Mouse (Mus musculus): ENCODE measurements around the gene Thy1. TPM values are rescaled to one million over a fixed set of nuclear protein-coding genes. Genes with fewer than 3 reads are reported as not detected.

Gene Thy1
- polyA plus RNA-seq, 1 experiment = 36.1 TPM

DNA sequence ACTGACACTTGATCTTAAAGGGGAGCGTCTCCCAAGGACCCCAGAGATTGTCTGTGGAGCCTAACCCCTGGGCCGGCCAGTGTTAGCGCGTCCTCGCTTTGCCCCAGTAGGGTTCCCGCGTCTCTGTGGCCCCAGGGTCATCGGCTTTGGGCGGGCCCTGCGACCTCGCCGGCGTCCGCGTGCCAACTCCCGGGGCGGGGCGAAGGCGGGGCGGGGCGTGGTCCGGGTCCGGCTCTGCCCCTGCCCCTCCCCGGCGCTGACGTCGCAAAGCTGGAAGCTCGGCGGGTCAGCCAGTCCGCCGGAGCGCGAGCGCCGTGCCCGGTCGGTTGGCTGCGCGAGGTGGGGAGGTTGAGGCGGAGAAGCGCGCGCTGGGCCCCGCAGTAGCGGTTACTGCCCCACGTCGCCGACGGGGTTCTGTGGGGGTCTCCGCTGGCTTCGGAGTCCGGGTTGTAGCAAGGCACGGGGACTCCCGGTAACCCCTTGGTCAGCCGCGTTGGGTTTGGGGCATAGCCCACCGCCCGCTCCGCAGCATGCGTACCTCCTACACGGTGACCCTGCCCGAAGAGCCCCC, 41.6 kb downstream of the Thy1 start:
- peak; percentile 49; the same call in 1 of the 2 replicates for TF ChIP-seq POLR2A (IDR thresholded peaks at IDR 0.05; ENCODE audit: borderline replicate concordance, control insufficient read depth, low read depth, low read length)
- TF ChIP-seq CTCF (IDR thresholded peaks at IDR 0.05; ENCODE audit: control insufficient read depth, insufficient read depth, low read length) = no peak
- peak overlapping the region; percentile 57 for H3K4me3 ChIP-seq (replicated peaks; ENCODE audit: control insufficient read depth, low read depth, low read length)
- peaks cover 14% of the 10 kb centered on the region for H3K4me1 ChIP-seq (ENCODE audit: control insufficient read depth, insufficient read depth, low read length)
- no peak overlapping the region for H3K27ac ChIP-seq (ENCODE audit: control insufficient read depth, insufficient read depth, low read depth, low read length, poor library complexity)
- under 1% methylated on average over 62 of the region's 62 CpGs for WGBS

DNA sequence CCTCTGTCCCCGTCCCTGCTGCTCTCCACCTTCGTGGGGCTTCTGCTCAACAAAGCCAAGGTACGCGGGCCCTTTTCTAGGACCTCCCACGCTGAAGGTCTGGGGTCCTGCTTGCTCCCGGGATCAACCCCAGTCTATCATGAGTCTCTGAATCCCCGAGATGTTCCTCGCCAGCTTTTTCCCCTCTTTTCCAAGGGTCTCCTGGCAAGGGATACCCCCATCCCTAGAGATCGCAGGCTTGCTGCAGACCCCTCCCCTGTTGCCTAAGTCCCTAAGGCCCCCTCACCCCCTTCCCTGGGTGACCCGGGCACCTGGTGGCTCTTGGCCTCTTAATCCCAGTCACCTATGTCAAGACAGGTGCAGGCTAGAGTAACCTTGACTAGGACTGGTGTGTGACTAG, 42.1 kb downstream of the Thy1 start:
- H3K4me3 ChIP-seq (replicated peaks; ENCODE audit: control insufficient read depth, low read depth, low read length) = peak overlapping the region; percentile 57
- WGBS = 18% methylated on average over 10 of the region's 10 CpGs
- no peak for TF ChIP-seq CTCF (IDR thresholded peaks at IDR 0.05; ENCODE audit: control insufficient read depth, insufficient read depth, low read length)
- TF ChIP-seq POLR2A (IDR thresholded peaks at IDR 0.05; ENCODE audit: borderline replicate concordance, control insufficient read depth, low read depth, low read length) = no peak
- H3K27ac ChIP-seq (ENCODE audit: control insufficient read depth, insufficient read depth, low read depth, low read length, poor library complexity) = no peak overlapping the region
- H3K4me1 ChIP-seq (ENCODE audit: control insufficient read depth, insufficient read depth, low read length) = peaks cover 14% of the 10 kb centered on the region

DNA sequence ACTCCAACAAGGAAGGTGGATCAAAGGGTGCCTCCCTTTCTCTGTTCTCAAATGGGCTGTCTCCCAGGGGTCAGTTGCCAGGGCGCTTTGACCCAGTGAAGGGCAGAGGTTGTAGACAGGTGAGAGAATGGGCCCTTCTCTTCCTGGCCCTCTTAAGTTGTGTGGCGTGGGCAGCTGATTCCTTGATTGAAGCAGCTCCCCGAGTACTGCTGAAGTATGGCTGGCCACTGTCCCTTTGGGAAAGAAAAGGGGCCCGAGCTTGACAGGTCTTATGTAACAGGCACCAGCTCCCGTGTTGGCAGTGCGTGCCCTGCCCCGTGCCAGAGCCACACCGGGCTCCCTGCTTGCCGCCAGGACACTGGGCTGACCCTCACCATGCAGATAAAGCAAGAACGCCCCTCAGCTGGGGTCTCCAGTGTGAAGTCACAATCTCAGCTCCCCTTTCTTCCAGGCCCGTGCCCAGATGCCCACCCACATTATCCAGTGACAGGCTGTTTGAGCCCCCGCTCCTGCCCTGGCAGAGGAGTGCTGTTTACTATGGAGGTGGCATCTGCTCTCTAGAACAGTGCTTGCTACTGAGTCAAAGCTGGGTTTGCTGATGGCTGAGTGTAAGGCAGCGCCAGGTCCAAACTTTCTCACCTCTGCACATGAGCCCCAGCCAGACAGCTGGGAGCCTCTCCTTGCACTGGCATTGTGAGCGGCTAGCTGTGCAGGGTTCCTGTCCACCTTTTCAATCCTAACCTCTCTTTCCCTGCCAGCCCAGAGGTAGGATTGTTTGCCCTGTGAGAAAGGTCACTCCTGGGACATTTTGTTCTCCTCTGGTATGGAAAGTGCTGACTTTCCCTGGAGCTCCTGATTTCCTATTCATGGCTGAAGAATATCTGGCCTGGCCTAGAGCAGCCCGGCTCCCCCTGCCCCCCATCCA, 42.8 kb downstream of the Thy1 start:
- Histone ChIP-seq H3K27ac (ENCODE audit: control insufficient read depth, insufficient read depth, low read depth, low read length, poor library complexity) (no peak overlapping the region), H3K4me3 (replicated peaks; ENCODE audit: control insufficient read depth, low read depth, low read length) (no peak overlapping the region), H3K4me1 (ENCODE audit: control insufficient read depth, insufficient read depth, low read length) (peaks cover 13% of the 10 kb centered on the region)
- no peak for TF ChIP-seq POLR2A (IDR thresholded peaks at IDR 0.05; ENCODE audit: borderline replicate concordance, control insufficient read depth, low read depth, low read length)
- TF ChIP-seq CTCF (IDR thresholded peaks at IDR 0.05; ENCODE audit: control insufficient read depth, insufficient read depth, low read length) = no peak
- 71% methylated on average over 15 of the region's 15 CpGs for WGBS

DNA sequence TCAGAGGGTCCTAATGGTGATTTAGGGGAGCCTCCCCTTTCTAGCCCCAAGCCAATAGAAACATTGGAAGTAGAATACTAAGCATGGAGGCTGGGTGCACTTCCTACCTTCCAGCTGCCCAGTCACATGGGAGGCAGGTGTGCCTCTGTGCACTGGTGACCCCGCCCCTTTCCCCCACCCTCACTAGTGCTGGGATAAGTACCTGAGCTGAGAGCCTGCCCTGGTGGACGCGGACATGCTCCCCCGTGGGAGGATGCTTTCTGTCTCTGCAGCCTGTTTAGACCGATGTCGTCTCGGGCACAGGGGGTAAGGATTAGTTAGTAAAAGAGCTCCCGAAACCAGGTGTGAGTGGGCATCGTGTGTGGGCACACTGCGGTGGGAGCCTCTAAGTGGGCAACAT, 43.8 kb downstream of the Thy1 start:
- 79% methylated on average over 10 of the region's 10 CpGs for WGBS
- no peak overlapping the region for H3K4me3 ChIP-seq (replicated peaks; ENCODE audit: control insufficient read depth, low read depth, low read length)
- H3K4me1 ChIP-seq (ENCODE audit: control insufficient read depth, insufficient read depth, low read length) = peaks cover 11% of the 10 kb centered on the region
- H3K27ac ChIP-seq (ENCODE audit: control insufficient read depth, insufficient read depth, low read depth, low read length, poor library complexity) = no peak overlapping the region
- no peak for TF ChIP-seq POLR2A (IDR thresholded peaks at IDR 0.05; ENCODE audit: borderline replicate concordance, control insufficient read depth, low read depth, low read length)
- TF ChIP-seq CTCF (IDR thresholded peaks at IDR 0.05; ENCODE audit: control insufficient read depth, insufficient read depth, low read length) = no peak

DNA sequence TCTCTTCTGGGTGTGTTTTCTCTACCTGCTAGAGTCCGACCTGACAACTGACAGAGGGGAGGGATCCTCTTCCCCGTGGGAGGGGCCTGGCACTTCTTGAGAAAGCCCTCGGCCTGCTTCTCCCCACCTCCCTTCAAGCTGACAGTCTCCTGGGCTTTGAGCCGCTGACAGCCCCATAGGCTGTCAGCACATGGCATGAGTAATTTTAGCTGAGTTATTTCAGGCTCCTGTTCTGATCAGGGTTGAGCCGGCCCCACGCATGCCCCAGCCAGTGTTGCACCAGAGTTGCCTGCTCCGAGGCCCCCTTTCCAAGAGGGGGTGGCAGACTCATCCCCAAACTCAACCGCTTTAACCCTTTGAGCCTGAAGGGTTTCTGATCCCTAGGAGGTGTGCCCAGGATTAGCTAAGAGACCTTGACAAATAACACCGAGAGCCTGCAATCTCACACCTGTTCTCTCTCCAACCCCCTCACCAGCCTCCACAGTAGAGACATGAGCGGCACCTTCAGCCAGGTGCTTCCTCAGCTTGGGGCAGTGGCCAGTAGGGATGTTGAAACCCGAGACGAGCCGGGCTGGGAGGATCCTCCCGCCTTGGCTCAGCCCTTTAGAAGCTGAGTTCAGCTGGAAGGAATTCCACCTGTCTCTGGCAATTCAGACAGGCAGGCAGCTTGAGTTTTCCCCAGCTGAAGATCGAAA, 44.7 kb downstream of the Thy1 start:
- no peak for TF ChIP-seq POLR2A (IDR thresholded peaks at IDR 0.05; ENCODE audit: borderline replicate concordance, control insufficient read depth, low read depth, low read length)
- TF ChIP-seq CTCF (IDR thresholded peaks at IDR 0.05; ENCODE audit: control insufficient read depth, insufficient read depth, low read length) = no peak
- Histone ChIP-seq H3K4me1 (ENCODE audit: control insufficient read depth, insufficient read depth, low read length) (peaks cover 9% of the 10 kb centered on the region), H3K4me3 (replicated peaks; ENCODE audit: control insufficient read depth, low read depth, low read length) (no peak overlapping the region), H3K27ac (ENCODE audit: control insufficient read depth, insufficient read depth, low read depth, low read length, poor library complexity) (peak overlapping the region; percentile 39)
- WGBS = 22% methylated on average over 15 of the region's 15 CpGs

DNA sequence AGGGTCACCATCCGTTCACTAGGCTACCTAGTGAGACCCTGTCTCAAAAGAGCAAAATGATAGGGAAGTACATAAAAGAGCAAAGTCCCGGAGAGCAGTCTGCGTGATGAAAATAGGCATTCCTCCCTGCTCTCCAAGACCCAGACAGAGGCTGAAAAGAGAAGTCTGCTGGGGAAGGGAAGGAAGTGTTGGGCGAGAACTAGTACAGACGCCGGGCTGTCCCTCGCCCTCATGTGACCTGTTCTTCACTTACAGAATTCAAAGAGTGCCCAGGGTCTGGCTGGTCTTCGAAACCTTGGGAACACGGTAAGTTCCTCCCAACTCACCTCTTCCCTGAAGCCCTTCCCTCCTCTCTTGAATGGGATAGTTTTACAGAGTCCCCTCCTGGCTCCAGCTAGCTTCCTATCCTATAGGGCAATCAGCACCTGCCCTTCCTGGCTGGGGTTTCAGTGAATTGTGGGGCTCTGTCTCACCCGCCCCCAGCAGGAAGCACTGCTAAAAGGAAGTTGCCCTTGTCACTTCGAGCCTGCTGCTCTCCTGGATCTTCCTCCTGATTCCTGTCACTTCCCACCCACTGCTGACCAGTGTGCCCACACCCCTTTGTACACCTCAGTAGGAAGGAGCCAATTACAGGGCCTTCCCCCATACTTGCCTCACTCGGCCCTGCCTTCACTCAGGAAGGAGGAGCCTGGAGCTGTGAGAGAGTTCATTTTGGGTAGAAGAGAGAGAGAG, 45.9 kb downstream of the Thy1 start:
- peaks cover 6% of the 10 kb centered on the region for H3K4me1 ChIP-seq (ENCODE audit: control insufficient read depth, insufficient read depth, low read length)
- WGBS = 7% methylated on average over 12 of the region's 12 CpGs
- peak overlapping the region; percentile 62 for H3K27ac ChIP-seq (ENCODE audit: control insufficient read depth, insufficient read depth, low read depth, low read length, poor library complexity)
- TF ChIP-seq POLR2A (IDR thresholded peaks at IDR 0.05; ENCODE audit: borderline replicate concordance, control insufficient read depth, low read depth, low read length) = no peak
- TF ChIP-seq CTCF (IDR thresholded peaks at IDR 0.05; ENCODE audit: control insufficient read depth, insufficient read depth, low read length) = no peak
- H3K4me3 ChIP-seq (replicated peaks; ENCODE audit: control insufficient read depth, low read depth, low read length) = no peak overlapping the region

DNA sequence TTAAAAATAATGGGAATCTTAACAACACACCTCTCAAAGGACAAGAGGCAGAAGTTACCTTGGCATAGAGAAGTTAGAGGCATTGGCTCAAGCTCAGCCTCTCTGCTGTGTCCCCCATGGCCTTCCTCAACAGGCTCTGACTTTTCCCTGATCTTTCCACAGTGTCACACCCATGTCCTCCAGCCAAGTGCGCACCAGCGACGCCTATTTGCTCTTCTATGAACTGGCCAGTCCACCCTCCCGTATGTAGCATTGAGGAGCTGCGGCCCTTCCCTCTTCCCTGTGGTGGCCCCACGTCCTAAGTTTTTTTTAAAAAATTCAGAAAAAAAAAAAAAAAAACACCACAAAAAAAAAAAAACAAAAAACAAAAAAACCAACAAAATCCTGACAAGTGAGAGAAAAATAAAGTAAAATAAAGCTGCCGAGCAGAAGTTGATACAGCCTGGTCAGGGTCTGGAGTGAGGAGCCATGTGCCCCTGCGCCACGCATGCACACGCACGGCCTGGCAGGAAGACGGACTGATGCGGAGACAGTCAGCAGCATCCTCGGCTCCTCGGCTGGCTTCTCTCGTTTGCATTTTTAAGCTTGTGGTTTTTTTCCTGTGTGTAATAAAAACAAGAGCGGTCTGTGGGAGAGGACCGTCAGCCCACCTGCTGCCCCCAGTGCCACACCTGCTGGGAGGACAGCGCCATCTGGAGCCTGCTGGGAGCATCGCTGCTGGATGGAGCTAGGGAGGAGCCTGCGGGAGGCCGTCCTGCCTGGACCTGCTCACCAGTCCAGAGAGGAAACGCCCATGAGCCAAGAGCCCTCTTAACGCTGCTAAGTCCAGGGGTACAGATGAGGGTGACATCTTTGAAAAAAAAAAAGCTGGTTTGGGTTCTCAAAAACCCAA, 50.7 kb downstream of the Thy1 start:
- 39% methylated on average over 24 of the region's 24 CpGs for WGBS
- H3K4me3 ChIP-seq (replicated peaks; ENCODE audit: control insufficient read depth, low read depth, low read length) = no peak overlapping the region

More for the DNA sequence above, 50.7 kb downstream of the Thy1 start:
- Histone ChIP-seq H3K27ac (ENCODE audit: control insufficient read depth, insufficient read depth, low read depth, low read length, poor library complexity) (no peak overlapping the region), H3K4me1 (ENCODE audit: control insufficient read depth, insufficient read depth, low read length) (peaks cover 3% of the 10 kb centered on the region; the same call in 1 of the 2 replicates)
- no peak for TF ChIP-seq POLR2A (IDR thresholded peaks at IDR 0.05; ENCODE audit: borderline replicate concordance, control insufficient read depth, low read depth, low read length)
- TF ChIP-seq CTCF (IDR thresholded peaks at IDR 0.05; ENCODE audit: control insufficient read depth, insufficient read depth, low read length) = peak; percentile 88
